Comparison of ENCODE assay signal across 9 mouse cellular contexts in genomic region chr19:37560080-37560427, GRCm38 (mm10). TPM values are rescaled to one million over a fixed set of nuclear protein-coding genes. Genes with fewer than 3 reads are reported as not detected.
DNase-seq lines count a peak whose midpoint lies in the region; ATAC-seq and TF ChIP-seq lines count a peak whose summit lies in the region.
"Had no signal": no experiment of that assay in that cellular context is flagged by ENCODE, and none has a peak within 500 bp of the region (broad histone marks: within the 10 kb centered on the region; RNA-seq: fewer than 3 reads in every experiment).

No protein-coding gene starts in this region.

- TF ChIP-seq CTCF in heart, postnatal 0 days (IDR thresholded peaks at IDR 0.05; ENCODE audit: low read depth): no peak

- no peak for TF ChIP-seq EP300 in heart, postnatal 0 days (IDR thresholded peaks at IDR 0.05; ENCODE audit: low read depth)

- peak overlapping the region; percentile 10; the same call in 1 of the 2 replicates for H3K4me2 ChIP-seq in heart, postnatal 0 days (ENCODE audit: low read depth, low read length)
- H3K4me2 ChIP-seq in limb, embryonic 12.5 days: 0 out of 2 replicates have a peak overlapping the region, but pooled peaks have one; percentile 13
- H3K4me2 ChIP-seq: neural tube, embryonic 13.5 days had no signal

- DNase-seq in embryo, embryonic 10.5 days (ENCODE audit: low spot score): peak; percentile 34
- DNase-seq in embryo, embryonic 9.5 days (ENCODE audit: extremely low spot score): no peak
- peak; percentile 50 for DNase-seq in CD4-positive, CD25-positive, alpha-beta regulatory T cell, adult 2 months (ENCODE audit: low read depth, low spot score)
- DNase-seq in heart, postnatal 0 days (ENCODE audit: low spot score): no peak
- DNase-seq in urinary bladder, postnatal 36 days (ENCODE audit: low spot score in 2 of 2): no peak
- no peak for DNase-seq in layer of hippocampus, adult 9-11 months
- DNase-seq in gastrocnemius, postnatal 25 days: no peak

- H3K4me3 ChIP-seq in heart, postnatal 0 days (ENCODE audit: low read depth, low read length): no peak overlapping the region
- H3K4me3 ChIP-seq in limb, embryonic 12.5 days (replicated peaks): no peak overlapping the region
- H3K4me3 ChIP-seq: neural tube, embryonic 13.5 days had no signal

- peaks cover 9% of the 10 kb centered on the region; the same call in 1 of the 2 replicates for H3K4me1 ChIP-seq in heart, postnatal 0 days (ENCODE audit: control insufficient read depth, insufficient read depth)
- H3K4me1 ChIP-seq in limb, embryonic 12.5 days (replicated peaks): peaks cover 7% of the 10 kb centered on the region; the same call in 1 of the 2 replicates

- H3K9ac ChIP-seq in heart, postnatal 0 days (replicated peaks; ENCODE audit: low read depth, low read length): no peak overlapping the region
- H3K9ac ChIP-seq in limb, embryonic 12.5 days (replicated peaks): no peak overlapping the region
- H3K9ac ChIP-seq: neural tube, embryonic 13.5 days had no signal

- no peaks in the 10 kb centered on the region for H3K36me3 ChIP-seq in heart, postnatal 0 days (replicated peaks; ENCODE audit: control insufficient read depth, insufficient read depth, low read length)
- H3K36me3 ChIP-seq in limb, embryonic 12.5 days: no peaks in the 10 kb centered on the region
- H3K36me3 ChIP-seq: neural tube, embryonic 13.5 days had no signal

- no peaks in the 10 kb centered on the region for H3K9me3 ChIP-seq in heart, postnatal 0 days (replicated peaks; ENCODE audit: control insufficient read depth, low read length)
- no peaks in the 10 kb centered on the region for H3K9me3 ChIP-seq in limb, embryonic 12.5 days
- H3K9me3 ChIP-seq: neural tube, embryonic 13.5 days had no signal

- peak overlapping the region; percentile 13; the same call in 1 of the 2 replicates for H3K27ac ChIP-seq in heart, postnatal 0 days (ENCODE audit: low read depth)
- no peak overlapping the region for H3K27ac ChIP-seq in limb, embryonic 12.5 days
- H3K27ac ChIP-seq: neural tube, embryonic 13.5 days had no signal

- WGBS in heart, postnatal 0 days: 43% methylated on average over 6 of the region's 6 CpGs
- 29% methylated on average over 6 of the region's 6 CpGs for WGBS in limb, embryonic 12.5 days

- H3K27me3 ChIP-seq in heart, postnatal 0 days (ENCODE audit: control insufficient read depth, insufficient read depth, low read length): no peaks in the 10 kb centered on the region
- no peaks in the 10 kb centered on the region for H3K27me3 ChIP-seq in limb, embryonic 12.5 days
- H3K27me3 ChIP-seq: neural tube, embryonic 13.5 days had no signal

- ATAC-seq in heart, postnatal 0 days (ENCODE audit: insufficient read depth, low read depth): no peak
- no peak for ATAC-seq in limb, embryonic 12.5 days (ENCODE audit: insufficient number of reproducible peaks, insufficient read depth, low FRiP score, low TSS enrichment, low read depth)

RNA-seq across cellular contexts. Expression of gene Exoc6, which starts 9.8 kb away (rescaled TPM):
- total RNA-seq in heart, postnatal 0 days (2014; rRNA removed; ENCODE audit: low replicate concordance): 19.9 and 24.2 TPM in 2 replicates
- 18.2 and 20.8 TPM in 2 replicates for polyA plus RNA-seq in heart, postnatal 0 days (2015; fragmentation: Nextera tagmentation; extraction: Ambion mirVana)
- polyA plus RNA-seq in limb, embryonic 12.5 days (2016; fragmentation: Nextera tagmentation; extraction: Ambion mirVana): 6.7 and 7.4 TPM in 2 replicates
- total RNA-seq in gastrocnemius, postnatal 25 days (2021): 10 to 100 TPM; 33.3 to 43.8 TPM

Comparison
In these comparisons a context has a peak if more than half of its experiments do, and no peak if none do; other contexts are left out.
1. DNase-seq: peak in embryo, embryonic 10.5 days (single experiment) and CD4-positive, CD25-positive, alpha-beta regulatory T cell, adult 2 months (single experiment); none in embryo, embryonic 9.5 days (single experiment), heart, postnatal 0 days (single experiment), urinary bladder, postnatal 36 days (0 of 2), layer of hippocampus, adult 9-11 months (single experiment) and gastrocnemius, postnatal 25 days (single experiment).